Mouse (Mus musculus) hindbrain, embryonic 10.5 days (tissue): ENCODE data around the gene Leap2. TPM values are rescaled to one million over a fixed set of nuclear protein-coding genes. Genes with fewer than 3 reads are reported as not detected.
"Not testable (repeated sequence)": the region's sequence is repeated elsewhere in the genome, so short reads cannot be mapped to it uniquely, and the experiment has no call there.

ENCODE experiments used
- DNase-seq: peaks from one replicate; pipeline ENCODE4 v3.0.0-alpha.2; 2017; ENCODE audit warnings: low spot score
- H3K27ac ChIP-seq: fragments of 300-500 bp; sonication (generic); 2 replicates; pipeline ENCODE4 v1.5.1; 2016; ENCODE audit warnings: mild to moderate bottlenecking, moderate library complexity
- H3K27me3 ChIP-seq: fragments of 300-500 bp; sonication (generic); 2 replicates; pipeline ENCODE4 v1.6.1; 2016; ENCODE audit warnings: mild to moderate bottlenecking; ENCODE audit not compliant: poor library complexity, insufficient read depth, severe bottlenecking
- H3K36me3 ChIP-seq: fragments of 300-500 bp; sonication (generic); 2 replicates; pipeline ENCODE4 v1.6.1; 2016; ENCODE audit warnings: mild to moderate bottlenecking, moderate library complexity
- H3K4me1 ChIP-seq: fragments of 300-500 bp; sonication (generic); replicated peaks from 2 replicates; pipeline ENCODE4 v1.6.1; 2016; ENCODE audit warnings: mild to moderate bottlenecking
- H3K4me3 ChIP-seq: fragments of 300-500 bp; sonication (generic); 2 replicates; pipeline ENCODE4 v1.5.1; 2016; ENCODE audit warnings: mild to moderate bottlenecking, moderate library complexity
- H3K9me3 ChIP-seq: fragments of 300-500 bp; sonication (generic); 2 replicates; pipeline ENCODE4 v1.6.1; 2016; ENCODE audit warnings: mild to moderate bottlenecking, moderate library complexity
- WGBS: fragments of 180-500 bp; shearing (Covaris S2); methylation state at CpG from one replicate; pipeline ENCODE4 v1.1.7; 2016; 5-methylcytosine and 5-hydroxymethylcytosine counted together
- polyA plus RNA-seq: library from polyadenylated mRNA; unstranded; fragments of >200 nt; fragmentation: Nextera tagmentation; extraction: Ambion mirVana; gene quantifications from 2 replicates; pipeline ENCODE4 v1.2.1, GENCODE M21; 2016

The Leap2 gene
- polyA plus RNA-seq, 1 experiment from 2014 or later, result not detected

GRCm38 (mm10) chr11:53431347-53432056 is 8.5 kb upstream of the Leap2 start:
- no peak for DNase-seq

GRCm38 (mm10) chr11:53430670-53431346 is 7.8 kb upstream of the Leap2 start, which contains the start of the genes Uqcrq and Gdf9:
Gene Uqcrq, minus strand, starts transcription at chr11:53430831.
Gene Gdf9, plus strand, starts transcription at chr11:53431023.
- peak; percentile 98 for DNase-seq
- Histone ChIP-seq H3K36me3 (peaks cover 20% of the 10 kb centered on the region), H3K4me3 (peak within 1 kb of the TSS; percentile 95), H3K27me3 (no peaks in the 10 kb centered on the region), H3K27ac (peak within 1 kb of the TSS; percentile 85), H3K9me3 (no peaks in the 10 kb centered on the region), H3K4me1 (peaks cover 20% of the 10 kb centered on the region)
- under 1% methylated on average over 44 of the region's 44 CpGs for WGBS

More at GRCm38 (mm10) chr11:53431347-53432056, 8.5 kb upstream of the Leap2 start:
- Histone ChIP-seq H3K4me1 (peaks cover 21% of the 10 kb centered on the region), H3K4me3 (peak overlapping the region; percentile 95), H3K9me3 (no peaks in the 10 kb centered on the region), H3K36me3 (peaks cover 20% of the 10 kb centered on the region), H3K27me3 (no peaks in the 10 kb centered on the region), H3K27ac (peak overlapping the region; percentile 85)
- 25% methylated on average over 9 of the region's 9 CpGs for WGBS

DNA sequence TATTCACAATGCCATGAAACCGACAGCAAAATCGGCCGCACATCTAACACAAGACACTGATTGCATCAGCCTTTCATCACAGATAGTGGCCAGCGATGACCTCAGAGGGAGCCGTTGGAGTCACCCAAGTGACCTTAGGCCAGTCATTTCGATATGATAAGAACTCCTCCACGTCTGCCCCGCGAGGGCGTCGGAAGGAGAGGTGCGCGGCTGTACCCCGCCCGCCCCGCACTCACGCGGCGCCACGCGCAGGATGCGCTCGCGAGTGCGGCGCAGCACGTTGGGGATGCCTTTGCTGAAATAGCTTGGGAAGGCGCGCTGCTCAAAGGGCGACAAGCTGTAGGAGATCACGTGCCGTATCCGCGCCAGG is 7.3 kb upstream of the Leap2 start:
- peaks cover 20% of the 10 kb centered on the region for H3K4me1 ChIP-seq
- H3K27me3 ChIP-seq, result no peaks in the 10 kb centered on the region
- DNase-seq, result no peak
- H3K36me3 ChIP-seq, result peaks cover 20% of the 10 kb centered on the region
- under 1% methylated on average over 34 of the region's 34 CpGs for WGBS
- no peaks in the 10 kb centered on the region for H3K9me3 ChIP-seq
- H3K27ac ChIP-seq, result peak overlapping the region; percentile 85
- H3K4me3 ChIP-seq, result peak overlapping the region; percentile 95

DNA sequence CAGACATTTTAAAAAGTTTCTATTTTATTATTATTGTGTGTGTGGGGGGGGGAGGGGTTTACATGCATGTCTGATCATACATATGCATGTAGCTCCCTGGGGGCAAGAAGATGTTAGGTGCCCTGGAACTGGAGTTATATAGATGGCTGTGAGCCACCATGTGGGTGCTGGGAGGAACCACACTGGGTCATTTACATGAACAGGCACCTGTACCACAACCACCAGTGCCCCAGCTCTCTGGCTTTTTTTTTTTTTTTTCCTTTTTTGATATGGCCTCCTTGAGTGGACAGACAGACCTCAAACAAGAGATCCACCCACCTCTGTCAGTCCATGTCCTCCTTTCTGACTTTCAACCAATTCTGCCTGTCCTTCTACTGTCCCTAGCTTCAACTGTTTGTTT is 6.2 kb upstream of the Leap2 start:
- Histone ChIP-seq H3K4me1 (peaks cover 20% of the 10 kb centered on the region), H3K36me3 (peaks cover 20% of the 10 kb centered on the region), H3K27ac (no peak overlapping the region), H3K27me3 (no peaks in the 10 kb centered on the region), H3K9me3 (no peaks in the 10 kb centered on the region), H3K4me3 (peak overlapping the region; percentile 95)
- DNase-seq, result no peak

DNA sequence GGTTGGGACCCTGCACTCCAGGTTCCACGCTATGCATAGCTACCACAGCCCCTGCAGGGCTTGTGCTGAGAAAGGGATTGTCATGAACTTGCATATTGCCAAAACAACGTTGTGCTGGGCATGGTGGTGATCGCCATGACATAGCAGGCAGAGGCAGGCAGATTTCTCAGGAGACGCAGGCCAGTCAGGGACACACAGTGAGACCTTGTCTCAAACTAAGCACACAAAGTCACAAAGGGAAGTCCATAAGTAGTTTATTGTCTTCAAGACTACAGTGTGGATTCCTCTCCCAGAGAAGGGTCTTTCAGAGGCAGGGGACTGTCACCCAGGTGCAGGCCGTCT is 5.7 kb upstream of the Leap2 start:
- DNase-seq, result no peak
- no peak overlapping the region for H3K27ac ChIP-seq
- H3K9me3 ChIP-seq, result no peaks in the 10 kb centered on the region
- no peaks in the 10 kb centered on the region for H3K27me3 ChIP-seq
- H3K36me3 ChIP-seq, result peaks cover 20% of the 10 kb centered on the region
- 93% methylated on average over 5 of the region's 5 CpGs for WGBS
- peaks cover 20% of the 10 kb centered on the region for H3K4me1 ChIP-seq
- H3K4me3 ChIP-seq, result no peak overlapping the region

DNA sequence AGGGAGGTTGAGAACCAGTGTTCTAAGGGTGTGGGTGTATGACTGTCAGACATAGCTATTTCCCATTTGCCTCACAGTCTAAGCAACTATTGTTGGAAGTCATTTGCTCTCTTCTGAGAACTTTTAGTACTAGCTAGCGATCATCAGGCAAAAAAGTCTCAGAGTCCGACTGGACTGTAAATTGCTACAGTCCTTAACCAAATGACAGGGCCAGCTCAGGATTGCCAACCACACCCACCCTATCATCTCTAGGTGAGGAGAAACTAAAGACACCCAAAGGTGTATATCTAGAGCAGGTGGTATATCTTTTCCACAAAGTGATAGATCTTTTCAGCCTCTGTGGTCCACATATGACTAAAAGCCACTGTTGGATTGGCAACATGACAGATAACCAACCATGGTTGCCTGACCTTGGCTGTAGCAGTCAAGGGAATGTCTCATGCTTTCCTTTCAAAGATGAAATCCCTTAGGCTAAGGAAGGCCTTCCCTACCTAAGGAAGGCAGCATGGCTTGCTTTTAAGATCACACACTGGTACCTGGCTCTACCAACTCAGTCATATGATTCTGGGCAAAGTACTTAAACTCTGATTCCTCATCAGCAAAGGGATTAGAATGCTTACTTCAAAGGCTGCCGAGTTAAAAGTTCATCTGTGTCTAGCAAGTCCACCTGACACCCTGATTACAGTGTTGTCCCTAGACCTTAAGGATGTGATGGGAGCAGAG is 5.2 kb upstream of the Leap2 start:
- H3K27me3 ChIP-seq, result no peaks in the 10 kb centered on the region
- WGBS, result 94% methylated on average over 3 of the region's 3 CpGs
- no peaks in the 10 kb centered on the region for H3K9me3 ChIP-seq
- peaks cover 20% of the 10 kb centered on the region for H3K36me3 ChIP-seq
- H3K4me1 ChIP-seq, result peaks cover 20% of the 10 kb centered on the region
- no peak overlapping the region for H3K27ac ChIP-seq
- no peak for DNase-seq
- H3K4me3 ChIP-seq, result no peak overlapping the region

DNA sequence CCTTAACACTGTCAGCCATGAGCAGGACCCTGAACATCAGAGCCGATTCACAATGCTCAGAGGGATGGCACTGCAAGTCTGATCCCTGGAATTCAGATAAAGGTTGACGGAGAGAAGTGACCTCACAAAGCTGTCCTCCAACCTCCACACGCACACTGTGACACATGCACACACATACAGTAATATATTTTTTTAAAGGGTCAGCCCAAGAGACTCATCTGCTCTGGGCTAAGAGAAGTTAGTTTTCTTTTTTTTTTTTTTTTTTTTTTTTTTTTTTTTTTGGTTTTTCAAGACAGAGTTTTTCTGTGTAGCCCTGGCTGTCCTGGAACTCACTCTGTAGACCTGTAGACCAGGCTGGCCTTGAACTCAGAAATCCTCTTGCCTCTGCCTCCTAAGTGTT is 3.9 kb upstream of the Leap2 start:
- not testable (repeated sequence) for H3K9me3 ChIP-seq, H3K27me3 ChIP-seq, H3K4me3 ChIP-seq, H3K27ac ChIP-seq, DNase-seq
- H3K36me3 ChIP-seq, result peaks cover 28% of the 10 kb centered on the region
- peaks cover 20% of the 10 kb centered on the region for H3K4me1 ChIP-seq
- 87% methylated on average over 3 of the region's 3 CpGs for WGBS

- no peak for DNase-seq
- Histone ChIP-seq H3K4me3 (no peak overlapping the region), H3K36me3 (peaks cover 38% of the 10 kb centered on the region), H3K4me1 (peaks cover 11% of the 10 kb centered on the region), H3K27ac (no peak overlapping the region), H3K9me3 (no peaks in the 10 kb centered on the region), H3K27me3 (no peaks in the 10 kb centered on the region)
- WGBS, result 91% methylated on average over 6 of the region's 6 CpGs
Measured at GRCm38 (mm10) chr11:53425711-53426255, 2.8 kb upstream of the Leap2 start.

GRCm38 (mm10) chr11:53425251-53425650 is 2.3 kb upstream of the Leap2 start:
- Histone ChIP-seq H3K4me1 (peaks cover 11% of the 10 kb centered on the region), H3K27ac (no peak overlapping the region), H3K4me3 (no peak overlapping the region), H3K9me3 (no peaks in the 10 kb centered on the region), H3K36me3 (peaks cover 41% of the 10 kb centered on the region), H3K27me3 (no peaks in the 10 kb centered on the region)
- no peak for DNase-seq
- WGBS, result 84% methylated on average over 3 of the region's 3 CpGs

GRCm38 (mm10) chr11:53424826-53425225 is 1.9 kb upstream of the Leap2 start:
- Histone ChIP-seq H3K27me3 (no peaks in the 10 kb centered on the region), H3K36me3 (peaks cover 45% of the 10 kb centered on the region), H3K4me1 (peaks cover 8% of the 10 kb centered on the region), H3K4me3 (no peak overlapping the region), H3K9me3 (no peaks in the 10 kb centered on the region), H3K27ac (no peak overlapping the region)
- WGBS, result 83% methylated on average over 2 of the region's 2 CpGs
- no peak for DNase-seq

DNA sequence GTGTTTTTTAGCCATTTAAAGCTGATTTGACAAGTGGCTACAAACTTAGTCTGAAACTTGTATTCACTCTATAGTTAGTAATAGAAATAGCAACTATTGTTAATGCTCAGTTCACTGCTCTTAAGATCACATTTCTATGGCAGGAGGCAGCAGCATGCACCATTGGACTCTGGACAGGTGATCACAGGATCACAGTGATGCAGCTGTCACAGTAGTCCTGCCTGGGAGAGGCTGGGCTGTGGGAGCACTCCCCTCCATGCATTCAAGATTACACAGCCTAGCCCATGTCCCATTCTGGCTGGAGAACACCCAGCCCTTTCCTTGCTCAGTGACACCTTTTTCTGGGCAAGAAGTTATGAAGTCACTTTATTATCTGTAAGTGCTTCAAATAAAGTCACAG is 4.9 kb downstream of the Leap2 start:
- peaks cover 91% of the 10 kb centered on the region for H3K36me3 ChIP-seq
- H3K4me3 ChIP-seq, result no peak overlapping the region
- H3K27me3 ChIP-seq, result no peaks in the 10 kb centered on the region
- H3K27ac ChIP-seq, result no peak overlapping the region
- H3K9me3 ChIP-seq, result no peaks in the 10 kb centered on the region
- no peaks in the 10 kb centered on the region for H3K4me1 ChIP-seq
- no peak for DNase-seq

DNA sequence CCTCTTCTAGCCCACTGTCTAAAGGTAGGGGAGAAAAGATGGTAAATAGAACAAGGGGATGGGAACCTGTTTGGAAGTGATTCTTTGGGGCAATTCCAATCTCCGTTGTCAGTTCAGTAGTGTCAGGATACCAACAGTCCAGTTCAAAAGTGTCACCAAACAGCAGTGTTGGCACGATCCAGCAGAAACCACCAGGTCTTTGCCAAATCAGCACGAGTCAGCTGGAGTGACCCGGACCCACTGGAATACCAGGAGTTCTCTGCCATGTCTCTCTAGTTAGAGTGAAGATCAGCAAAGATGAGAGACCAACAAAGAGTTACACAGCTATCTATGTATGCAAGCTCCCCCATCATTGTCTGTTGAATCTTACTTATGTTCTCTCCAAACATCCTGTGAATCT is 9.1 kb downstream of the Leap2 start:
- DNase-seq, result no peak
- peaks cover 99% of the 10 kb centered on the region for H3K36me3 ChIP-seq
- no peaks in the 10 kb centered on the region for H3K9me3 ChIP-seq
- H3K27ac ChIP-seq, result no peak overlapping the region
- 96% methylated on average over 4 of the region's 4 CpGs for WGBS
- no peaks in the 10 kb centered on the region for H3K27me3 ChIP-seq
- no peak overlapping the region for H3K4me3 ChIP-seq
- H3K4me1 ChIP-seq, result no peaks in the 10 kb centered on the region

DNA sequence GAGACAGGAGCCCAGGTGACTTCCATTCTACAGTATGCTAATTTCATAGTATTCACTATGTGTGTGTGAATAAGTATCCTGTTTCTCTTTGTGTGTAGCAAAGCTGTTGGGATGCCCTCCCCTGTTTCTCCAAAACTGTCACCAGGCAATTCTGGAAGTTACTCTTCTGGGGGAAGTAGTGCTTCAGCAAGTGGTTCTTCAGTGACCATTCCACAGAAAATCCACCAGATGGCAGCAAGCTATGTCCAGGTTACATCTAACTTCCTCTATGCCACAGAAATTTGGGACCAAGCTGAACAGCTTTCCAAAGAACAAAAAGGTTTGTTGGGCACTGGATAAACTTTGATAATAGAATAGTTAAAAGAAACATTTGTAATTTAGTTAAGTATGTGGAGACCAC is 11.2 kb downstream of the Leap2 start:
- peaks cover 99% of the 10 kb centered on the region for H3K36me3 ChIP-seq
- H3K4me3 ChIP-seq, result no peak overlapping the region
- no peaks in the 10 kb centered on the region for H3K9me3 ChIP-seq
- no peaks in the 10 kb centered on the region for H3K27me3 ChIP-seq
- DNase-seq, result no peak
- H3K4me1 ChIP-seq, result no peaks in the 10 kb centered on the region
- no peak overlapping the region for H3K27ac ChIP-seq
